Mouse (Mus musculus) layer of hippocampus, adult 9-11 months (tissue): Measurements from ENCODE around the gene Olfr1406.
"Not testable (repeated sequence)": the region's sequence is repeated elsewhere in the genome, so short reads cannot be mapped to it uniquely, and the experiment has no call there.

Source experiments
- DNase-seq: peaks from one replicate; pipeline ENCODE4 v3.0.0; 2022

Olfr1406 gene

DNA sequence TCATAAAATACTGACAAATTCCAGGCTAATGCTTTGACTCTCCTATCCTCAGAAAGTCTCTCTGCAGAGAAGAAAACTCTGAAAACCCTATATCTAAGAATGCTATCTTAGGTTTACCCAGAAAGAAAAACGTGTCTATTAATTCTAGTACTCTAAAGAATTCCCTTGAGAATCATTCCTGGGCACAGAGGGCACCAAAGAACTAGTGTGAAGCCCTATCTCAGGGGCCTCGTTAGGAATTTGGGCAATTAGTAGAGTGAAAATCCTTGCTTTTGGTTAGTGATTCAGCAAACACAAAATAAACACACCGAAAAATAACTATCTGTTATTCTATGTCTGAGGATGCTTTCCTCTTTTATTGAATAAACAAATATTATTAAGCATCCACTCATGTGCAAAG, at the start of gene Olfr1406:
Gene Olfr1406, minus strand, starts transcription at position 101 of the 400 bp plus-strand sequence.
- DNase-seq = no peak

DNA sequence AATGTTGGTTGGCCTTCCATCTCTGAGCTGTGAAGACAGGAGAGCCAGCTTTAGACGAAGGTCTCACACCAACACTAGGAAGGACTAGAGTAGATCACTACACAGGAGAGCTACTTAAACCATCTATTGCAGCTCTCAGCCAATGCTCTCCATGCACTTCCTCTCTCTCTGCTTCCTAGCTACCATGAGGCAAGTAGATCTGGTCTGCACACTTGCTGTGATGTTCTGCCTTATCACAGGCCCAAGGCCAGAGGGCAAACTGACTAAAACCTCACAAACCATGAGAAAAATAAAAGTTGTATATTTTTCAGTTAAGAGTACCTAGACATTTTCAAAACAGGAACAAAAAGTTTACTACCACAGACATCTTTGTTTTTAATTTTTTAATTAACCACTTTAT, 46.6 kb upstream of the Olfr1406 start:
- DNase-seq = not testable (repeated sequence)

DNA sequence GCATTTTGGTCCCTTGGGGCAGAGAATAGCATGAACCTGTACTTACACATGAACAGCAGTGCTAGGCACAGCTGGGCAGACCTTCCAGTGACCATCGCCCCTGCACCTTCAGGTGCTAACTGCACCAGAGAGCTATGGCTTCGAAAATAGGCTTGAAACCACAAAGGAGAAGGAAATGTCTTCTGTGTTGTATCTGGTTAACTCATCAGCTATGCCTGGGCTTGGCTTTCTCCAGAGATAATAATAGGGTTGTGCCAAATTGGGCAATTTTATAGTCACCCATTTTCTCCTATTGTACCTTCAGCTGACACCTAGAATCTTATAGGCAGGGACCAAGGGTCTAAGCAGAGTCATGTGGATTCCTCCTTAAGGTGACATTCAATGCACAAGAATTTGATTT, 36.6 kb upstream of the Olfr1406 start, which contains the start of gene Fcer1a:
Gene Fcer1a, minus strand, starts transcription at position 134 of the 400 bp plus-strand sequence.
- DNase-seq = no peak

DNA sequence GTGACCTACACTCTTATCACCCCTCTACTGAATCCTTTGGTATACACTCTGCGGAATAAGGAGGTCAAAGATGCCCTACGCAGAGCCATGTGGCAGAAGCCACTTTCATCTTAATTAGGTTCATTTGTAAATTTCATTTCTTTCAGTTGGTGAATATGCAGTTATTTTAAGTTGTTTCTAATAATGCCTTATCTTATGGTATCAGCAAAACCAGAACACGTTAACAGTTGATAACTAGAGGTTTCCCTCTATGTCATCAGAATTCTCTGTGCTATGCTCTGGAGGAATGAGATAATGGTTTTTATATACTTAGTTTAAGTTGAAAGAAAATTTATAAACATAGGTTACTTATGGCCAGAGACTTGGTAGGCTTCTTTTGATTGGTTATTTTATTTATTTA, 26.0 kb upstream of the Olfr1406 start:
- no peak for DNase-seq

DNA sequence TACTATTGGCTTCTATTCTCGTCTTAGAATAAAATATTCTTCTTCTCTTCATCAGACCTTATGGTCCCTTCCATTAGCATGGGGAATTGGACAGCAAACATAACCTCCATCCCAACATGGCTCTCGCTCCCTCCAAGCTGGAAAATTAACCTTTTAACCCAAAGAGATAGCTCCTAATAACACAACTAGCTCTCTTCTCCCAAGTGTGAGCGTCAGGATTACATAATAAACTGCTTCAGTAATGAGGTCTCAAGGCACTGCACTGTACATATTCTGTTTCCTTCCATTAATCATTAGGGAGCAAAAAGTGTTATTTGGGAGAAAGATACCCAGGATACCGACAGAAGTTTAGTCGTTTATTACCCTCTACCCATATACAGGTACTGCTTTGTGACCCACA, 21.7 kb upstream of the Olfr1406 start, which contains the start of gene Olfr1404:
Gene Olfr1404, plus strand, starts transcription at position 301 of the 400 bp plus-strand sequence.
- no peak for DNase-seq

DNA sequence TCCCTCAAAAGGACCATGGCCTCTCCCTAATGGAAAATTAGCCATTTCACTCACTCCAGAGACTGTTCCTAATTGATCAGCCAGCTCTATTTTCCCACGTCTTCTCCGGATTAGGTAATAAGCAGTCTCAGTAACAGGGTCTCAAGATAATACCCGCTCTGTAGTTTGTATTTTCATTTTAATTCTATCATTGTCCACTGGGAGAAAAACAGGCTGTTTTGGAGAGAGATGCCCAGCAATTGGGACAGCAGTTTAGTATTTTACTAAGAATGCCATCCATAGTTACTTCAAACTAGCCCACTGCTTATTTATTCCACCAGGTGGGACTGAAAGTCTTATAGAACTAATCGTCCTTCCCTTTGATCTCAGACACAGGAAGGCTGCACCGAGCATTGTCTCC, 7.1 kb upstream of the Olfr1406 start, which contains the start of gene Olfr218:
Gene Olfr218, plus strand, starts transcription at position 301 of the 400 bp plus-strand sequence.
- no peak for DNase-seq

DNA sequence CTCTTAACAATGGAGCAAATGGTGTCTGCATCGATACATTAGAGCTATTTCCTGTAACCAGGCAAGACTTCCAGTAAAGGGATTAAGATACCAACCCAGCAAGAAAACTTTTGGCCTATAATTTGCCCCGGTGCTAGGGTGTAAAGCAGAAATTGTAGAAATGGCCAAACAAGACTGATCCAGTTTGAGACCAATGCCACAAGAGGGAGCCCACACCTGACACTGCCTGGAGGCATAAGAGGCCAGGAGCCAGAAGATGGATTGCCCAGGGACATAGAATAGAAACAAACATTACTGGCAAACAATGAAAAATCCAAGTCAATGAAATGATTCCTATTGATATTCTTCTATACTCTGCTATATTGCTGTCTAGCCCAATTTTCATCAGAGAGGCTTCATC, 5.9 kb upstream of the Olfr1406 start:
- DNase-seq = no peak

DNA sequence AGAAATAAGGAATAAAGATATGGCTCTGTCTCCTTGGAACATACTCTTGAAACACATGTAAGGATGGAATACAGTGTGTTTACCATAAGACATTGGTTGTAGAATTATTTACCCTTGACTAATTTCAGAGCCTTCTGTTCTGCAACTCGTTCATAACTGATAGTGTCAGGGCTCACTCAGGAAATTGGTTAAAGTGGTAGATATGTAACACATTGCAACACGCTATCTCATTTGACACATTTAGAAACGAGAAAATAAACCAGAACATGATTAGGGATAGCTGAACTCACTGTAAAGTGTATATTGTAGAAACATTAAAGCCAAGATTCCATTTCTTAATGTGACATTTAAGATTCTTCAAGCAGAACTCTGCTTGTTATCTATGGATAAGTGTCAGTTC, 1.6 kb upstream of the Olfr1406 start:
- no peak for DNase-seq

DNA sequence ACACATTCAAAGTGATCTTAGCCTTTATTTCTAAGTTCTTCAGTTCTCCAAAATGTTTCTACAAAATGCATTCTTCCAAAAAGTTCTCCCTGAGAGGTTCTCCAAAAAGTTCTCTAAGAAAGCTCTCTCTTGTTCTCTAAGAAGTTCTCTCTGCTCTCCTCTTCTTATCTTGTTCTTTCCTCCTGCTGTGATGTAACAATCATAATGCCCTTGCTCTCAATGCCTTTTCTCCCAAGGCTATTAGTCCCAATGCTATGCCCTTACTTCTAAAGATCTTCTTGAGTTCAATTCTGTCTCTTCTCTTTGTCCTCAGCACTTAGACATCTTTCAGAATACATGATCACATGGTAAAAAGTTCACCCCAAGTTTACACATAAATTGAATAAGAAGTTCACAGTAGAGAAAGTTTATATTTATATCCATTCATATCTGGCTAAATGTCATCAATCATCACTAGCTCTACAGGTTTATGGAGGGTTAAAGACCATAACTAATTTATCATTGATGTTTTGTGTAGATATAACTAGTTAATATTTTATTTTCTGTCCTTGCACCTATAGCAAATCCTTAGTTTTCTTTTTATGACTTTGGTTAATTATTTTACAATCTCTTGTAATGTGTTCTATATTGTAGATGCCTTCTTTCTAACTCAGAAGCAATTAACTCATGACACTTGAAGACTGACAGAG, 16.1 kb downstream of the Olfr1406 start:
- no peak for DNase-seq

DNA sequence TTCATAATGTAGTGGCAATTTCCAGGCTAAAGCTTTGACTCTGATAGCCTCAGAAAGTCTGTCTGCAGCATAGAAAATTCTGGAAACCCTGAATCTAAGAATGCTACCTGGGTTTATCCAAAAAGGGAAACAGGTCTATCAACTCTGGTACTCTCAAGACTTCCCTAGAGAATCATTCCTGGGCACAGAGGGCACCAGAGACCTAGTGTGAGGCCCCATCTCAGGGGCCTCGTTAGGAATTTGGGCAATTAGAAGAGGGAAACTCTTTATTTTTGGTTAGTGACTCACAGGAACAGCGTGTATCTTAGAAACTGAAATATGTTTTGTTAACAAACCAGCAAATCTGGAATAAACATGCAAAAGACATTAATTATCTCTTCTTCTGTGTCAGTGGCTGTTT, 53.2 kb downstream of the Olfr1406 start, which contains the start of gene Olfr1408:
Gene Olfr1408, minus strand, starts transcription at position 101 of the 400 bp plus-strand sequence.
- DNase-seq = no peak
